Mouse (Mus musculus): ENCODE measurements around the gene Fbrsl1. TPM values are rescaled to one million over a fixed set of nuclear protein-coding genes. Genes with fewer than 3 reads are reported as not detected.
A peak's percentile ranks its signal among the peaks of the same experiment; 100 is the strongest.

Gene Fbrsl1
- polyA plus RNA-seq, 1 experiment from 2014 or later, result 9.8 TPM

DNA sequence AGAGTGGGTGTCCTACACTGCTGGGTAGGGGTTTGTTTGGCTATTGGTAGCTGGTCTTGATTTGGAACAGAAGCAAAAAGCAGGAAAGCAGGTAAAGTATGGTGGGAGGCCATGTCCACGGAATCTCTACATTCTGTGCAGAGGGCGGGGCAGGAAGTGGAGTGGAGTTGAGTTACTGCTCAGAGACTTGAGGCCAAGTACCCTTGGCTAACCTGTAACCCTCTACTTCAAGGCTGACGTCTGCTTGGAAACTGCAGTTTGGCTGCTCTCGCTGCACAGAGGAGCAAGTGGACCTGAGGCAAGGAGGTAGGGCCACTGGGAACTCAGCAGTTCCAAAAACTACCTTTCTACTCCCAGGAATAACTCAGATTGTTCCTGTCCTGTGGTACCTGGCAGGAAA, 103.8 kb downstream of the Fbrsl1 start, which contains the start of gene Lrcol1:
Gene Lrcol1 (plus strand): TSS at position 207 of the 400 bp plus-strand sequence.
- Histone ChIP-seq H3K9me3 (replicated peaks) (no peaks in the 10 kb centered on the region), H3K27me3 (replicated peaks) (peaks cover 65% of the 10 kb centered on the region)
- 65% methylated on average over 4 of the region's 4 CpGs for WGBS (ENCODE audit: insufficient replicate concordance)

GRCm38 (mm10) chr5:110342648-110343284, 105.5 kb downstream of the Fbrsl1 start, which contains the start of gene P2rx2:
TSS of gene P2rx2 (minus strand) at chr5:110343212.
- ATAC-seq, result peak; percentile 40
- Histone ChIP-seq H3K4me2 (peak within 1 kb of the TSS; percentile 65), H3K4me1 (peaks cover 11% of the 10 kb centered on the region), H3K36me3 (peaks cover 14% of the 10 kb centered on the region), H3K9me3 (replicated peaks) (no peaks in the 10 kb centered on the region), H3K9ac (no peak within 1 kb of the TSS), H3K27ac (no peak within 1 kb of the TSS), H3K4me3 (peak within 1 kb of the TSS; percentile 45), H3K27me3 (replicated peaks) (peaks cover 65% of the 10 kb centered on the region)
- 4% methylated on average over 43 of the region's 43 CpGs for WGBS (ENCODE audit: insufficient replicate concordance)

More for the DNA sequence above, 103.8 kb downstream of the Fbrsl1 start, which contains the start of gene Lrcol1:
- H3K4me3 ChIP-seq, result no peak within 1 kb of the TSS
- no peak within 1 kb of the TSS for H3K27ac ChIP-seq
- no peak within 1 kb of the TSS for H3K9ac ChIP-seq
- no peaks in the 10 kb centered on the region for H3K36me3 ChIP-seq
- ATAC-seq, result no peak
- H3K4me2 ChIP-seq, result no peak within 1 kb of the TSS
- H3K4me1 ChIP-seq, result peaks cover 11% of the 10 kb centered on the region

- peaks cover 54% of the 10 kb centered on the region for H3K36me3 ChIP-seq
- H3K27me3 ChIP-seq (replicated peaks), result peaks cover 38% of the 10 kb centered on the region
These were observed 109.5 kb downstream of the Fbrsl1 start for GRCm38 (mm10) chr5:110338792-110339191.

DNA sequence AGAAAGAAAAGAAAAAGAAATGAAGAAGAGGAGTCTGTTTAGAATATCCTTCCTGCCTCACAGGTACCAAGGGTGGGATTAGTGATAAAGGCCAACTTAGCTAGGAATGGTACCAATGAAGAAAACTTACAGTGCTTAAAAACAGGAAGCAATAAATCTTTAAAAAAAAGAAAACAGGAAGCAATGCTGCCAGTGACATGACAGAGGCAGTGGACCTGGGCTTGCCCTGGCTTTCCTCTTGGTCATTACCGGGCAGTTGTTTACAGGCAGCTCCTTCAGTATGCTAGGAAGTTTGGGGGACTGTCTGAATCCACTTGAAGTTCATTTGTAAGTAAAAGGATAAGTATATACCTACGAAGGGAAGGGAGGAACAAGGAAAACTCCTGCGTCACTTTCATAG, 117.8 kb downstream of the Fbrsl1 start:
- Histone ChIP-seq H3K9me3 (replicated peaks) (no peaks in the 10 kb centered on the region), H3K4me1 (no peaks in the 10 kb centered on the region), H3K9ac (no peak overlapping the region), H3K27ac (no peak overlapping the region), H3K36me3 (peaks cover 98% of the 10 kb centered on the region), H3K4me2 (no peak overlapping the region), H3K27me3 (replicated peaks) (no peaks in the 10 kb centered on the region), H3K4me3 (no peak overlapping the region)
- ATAC-seq, result no peak
- 68% methylated on average over 3 of the region's 3 CpGs for WGBS (ENCODE audit: insufficient replicate concordance)

More at GRCm38 (mm10) chr5:110338792-110339191, 109.5 kb downstream of the Fbrsl1 start:
- H3K4me2 ChIP-seq, result no peak overlapping the region
- 74% methylated on average over 2 of the region's 2 CpGs for WGBS (ENCODE audit: insufficient replicate concordance)
- H3K9me3 ChIP-seq (replicated peaks), result no peaks in the 10 kb centered on the region
- ATAC-seq, result no peak
- no peak overlapping the region for H3K9ac ChIP-seq
- H3K4me1 ChIP-seq, result peaks cover 11% of the 10 kb centered on the region
- no peak overlapping the region for H3K27ac ChIP-seq
- no peak overlapping the region for H3K4me3 ChIP-seq

GRCm38 (mm10) chr5:110313127-110313526, 135.2 kb downstream of the Fbrsl1 start:
- no peak overlapping the region for H3K27ac ChIP-seq
- H3K4me3 ChIP-seq, result no peak overlapping the region
- no peaks in the 10 kb centered on the region for H3K27me3 ChIP-seq (replicated peaks)
- no peaks in the 10 kb centered on the region for H3K4me1 ChIP-seq
- ATAC-seq, result no peak
- WGBS (ENCODE audit: insufficient replicate concordance), result 87% methylated on average over 3 of the region's 3 CpGs
- H3K4me2 ChIP-seq, result no peak overlapping the region
- no peaks in the 10 kb centered on the region for H3K9me3 ChIP-seq (replicated peaks)
- peaks cover 95% of the 10 kb centered on the region for H3K36me3 ChIP-seq
- no peak overlapping the region for H3K9ac ChIP-seq

Other genes starting within 250 kb of the Fbrsl1 start
- gene Ankle2, start 217.5 kb downstream of the Fbrsl1 start, polyA plus RNA-seq (2016; fragmentation: Nextera tagmentation; extraction: Ambion mirVana), result 20.8 and 21.6 TPM in 2 replicates
- 46.5 and 48.1 TPM in 2 replicates for gene Pgam5, start 178.6 kb downstream of the Fbrsl1 start, polyA plus RNA-seq (2016; fragmentation: Nextera tagmentation; extraction: Ambion mirVana)
- gene Pxmp2, start 162.3 kb downstream of the Fbrsl1 start, polyA plus RNA-seq (2016; fragmentation: Nextera tagmentation; extraction: Ambion mirVana), result 24.4 and 26.1 TPM in 2 replicates
- gene Pole, start 162.2 kb downstream of the Fbrsl1 start, polyA plus RNA-seq (2016; fragmentation: Nextera tagmentation; extraction: Ambion mirVana), result 26.5 and 27.9 TPM in 2 replicates
- gene P2rx2, start 105.3 kb downstream of the Fbrsl1 start, polyA plus RNA-seq (2016; fragmentation: Nextera tagmentation; extraction: Ambion mirVana), result 0.06 TPM in 1 of 2 replicates, not detected in the other
- gene Lrcol1, start 103.8 kb downstream of the Fbrsl1 start, polyA plus RNA-seq (2016; fragmentation: Nextera tagmentation; extraction: Ambion mirVana), result not detected in 2 replicates
- gene Galnt9, start 95.9 kb upstream of the Fbrsl1 start, polyA plus RNA-seq (2016; fragmentation: Nextera tagmentation; extraction: Ambion mirVana), result not detected in 2 replicates
- gene Noc4l, start 204.9 kb upstream of the Fbrsl1 start, polyA plus RNA-seq (2016; fragmentation: Nextera tagmentation; extraction: Ambion mirVana), result 88.5 and 92.4 TPM in 2 replicates
- 30.2 and 36.3 TPM in 2 replicates for gene Ddx51, start 204.9 kb upstream of the Fbrsl1 start, polyA plus RNA-seq (2016; fragmentation: Nextera tagmentation; extraction: Ambion mirVana)

Measured in liver, embryonic 12.5 days (tissue).